Mouse (Mus musculus): ENCODE data around the gene Etfrf1. TPM values are rescaled to one million over a fixed set of nuclear protein-coding genes. Genes with fewer than 3 reads are reported as not detected.
A peak's percentile ranks its signal among the peaks of the same experiment; 100 is the strongest.

Gene Etfrf1
- polyA plus RNA-seq, 1 experiment from 2014 or later = 39.4 TPM

DNA sequence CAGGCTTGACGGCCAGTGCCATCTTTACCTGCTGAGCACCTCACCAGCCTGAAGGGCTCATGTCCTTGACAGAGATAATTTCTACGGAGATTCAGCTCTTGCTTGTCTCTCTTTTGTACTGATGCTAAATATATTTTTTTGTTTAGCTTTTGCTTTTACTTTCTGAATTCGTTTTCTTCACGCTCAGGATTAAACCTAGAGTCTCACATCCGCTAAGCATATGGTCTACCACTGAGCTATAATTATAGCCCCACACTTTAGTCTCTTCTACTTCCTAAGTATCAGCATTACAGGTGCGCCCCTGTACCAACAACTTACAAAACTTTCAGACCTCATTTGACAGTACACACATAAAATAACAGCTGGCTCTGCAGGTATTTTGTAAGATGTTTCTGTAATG lies 24.4 kb downstream of the Etfrf1 start:
- 88% methylated on average over 6 of the region's 6 CpGs for WGBS
- Histone ChIP-seq H3K4me3 (no peak overlapping the region), H3K9ac (replicated peaks) (no peak overlapping the region), H3K36me3 (peaks cover 12% of the 10 kb centered on the region), H3K27ac (replicated peaks) (no peak overlapping the region), H3K4me2 (replicated peaks) (no peak overlapping the region), H3K4me1 (no peaks in the 10 kb centered on the region), H3K27me3 (no peaks in the 10 kb centered on the region), H3K9me3 (no peaks in the 10 kb centered on the region)
- ATAC-seq (ENCODE audit: low FRiP score, low read depth) = no peak

DNA sequence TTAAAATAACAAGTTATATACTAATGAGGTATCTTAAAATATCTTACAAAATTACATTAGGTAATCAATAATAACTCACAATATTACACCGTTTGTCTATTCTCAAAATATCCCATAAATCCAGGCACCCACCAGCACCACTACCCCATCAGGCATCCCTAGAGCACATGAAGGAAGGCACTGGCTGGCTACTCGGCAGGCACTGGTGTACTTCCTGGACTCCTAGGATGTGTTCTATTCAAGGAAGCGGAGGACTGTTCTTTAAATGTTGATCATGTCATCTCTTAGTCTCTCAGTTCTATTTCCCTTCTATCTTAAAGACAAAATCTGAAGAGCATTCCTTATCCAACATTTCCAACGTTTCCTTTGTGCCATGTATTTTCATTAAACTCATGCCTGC lies 26.2 kb downstream of the Etfrf1 start:
- H3K27me3 ChIP-seq = no peaks in the 10 kb centered on the region
- H3K4me2 ChIP-seq (replicated peaks) = no peak overlapping the region
- H3K4me1 ChIP-seq = no peaks in the 10 kb centered on the region
- 81% methylated on average over 4 of the region's 4 CpGs for WGBS
- H3K9ac ChIP-seq (replicated peaks) = no peak overlapping the region
- peaks cover 7% of the 10 kb centered on the region for H3K36me3 ChIP-seq
- no peak overlapping the region for H3K27ac ChIP-seq (replicated peaks)
- no peak overlapping the region for H3K4me3 ChIP-seq
- no peak for ATAC-seq (ENCODE audit: low FRiP score, low read depth)
- H3K9me3 ChIP-seq = no peaks in the 10 kb centered on the region

DNA sequence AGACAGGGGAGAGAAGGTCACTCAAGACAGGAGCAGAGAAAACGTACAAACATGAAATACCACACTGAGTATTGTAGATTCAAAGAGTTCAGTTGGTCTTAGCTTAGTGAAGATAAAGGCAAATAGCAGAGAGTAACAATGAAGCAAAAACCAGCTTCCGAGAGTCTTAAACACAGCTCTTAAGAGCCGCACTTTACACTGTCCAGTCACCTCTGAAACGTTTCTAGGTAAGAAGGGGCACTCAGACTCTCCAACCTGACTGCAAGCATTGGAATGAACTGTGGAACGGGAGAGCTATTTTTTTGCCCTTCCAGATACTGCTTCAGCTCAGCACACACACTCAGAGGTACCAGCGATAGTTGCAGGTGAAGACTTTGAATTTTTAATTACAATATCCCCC lies 29.4 kb downstream of the Etfrf1 start:
- WGBS = 89% methylated on average over 6 of the region's 6 CpGs
- ATAC-seq (ENCODE audit: low FRiP score, low read depth) = no peak
- no peaks in the 10 kb centered on the region for H3K27me3 ChIP-seq
- no peak overlapping the region for H3K4me3 ChIP-seq
- no peaks in the 10 kb centered on the region for H3K4me1 ChIP-seq
- peaks cover 16% of the 10 kb centered on the region; the same call in 1 of the 2 replicates for H3K36me3 ChIP-seq
- H3K9me3 ChIP-seq = no peaks in the 10 kb centered on the region
- no peak overlapping the region for H3K27ac ChIP-seq (replicated peaks)
- no peak overlapping the region for H3K4me2 ChIP-seq (replicated peaks)
- H3K9ac ChIP-seq (replicated peaks) = no peak overlapping the region

GRCm38 (mm10) chr6:145242521-145242920 lies 31.6 kb downstream of the Etfrf1 start:
- Histone ChIP-seq H3K4me2 (replicated peaks) (no peak overlapping the region), H3K4me1 (no peaks in the 10 kb centered on the region), H3K9me3 (no peaks in the 10 kb centered on the region), H3K36me3 (peaks cover 25% of the 10 kb centered on the region), H3K9ac (replicated peaks) (no peak overlapping the region), H3K27ac (replicated peaks) (no peak overlapping the region), H3K27me3 (no peaks in the 10 kb centered on the region), H3K4me3 (no peak overlapping the region)
- no peak for ATAC-seq (ENCODE audit: low FRiP score, low read depth)
- 56% methylated on average over 1 of the region's 1 CpGs for WGBS

GRCm38 (mm10) chr6:145246841-145247240 lies 35.9 kb downstream of the Etfrf1 start:
- H3K4me1 ChIP-seq = peaks cover 6% of the 10 kb centered on the region
- no peak for ATAC-seq (ENCODE audit: low FRiP score, low read depth)
- H3K36me3 ChIP-seq = peaks cover 18% of the 10 kb centered on the region; the same call in 1 of the 2 replicates
- no peak overlapping the region for H3K4me2 ChIP-seq (replicated peaks)
- 0 out of 2 replicates have a peak, but pooled peaks cover 7% of the 10 kb centered on the region for H3K27me3 ChIP-seq
- H3K9me3 ChIP-seq = no peaks in the 10 kb centered on the region
- H3K27ac ChIP-seq (replicated peaks) = no peak overlapping the region
- H3K9ac ChIP-seq (replicated peaks) = no peak overlapping the region
- 95% methylated on average over 5 of the region's 5 CpGs for WGBS
- no peak overlapping the region for H3K4me3 ChIP-seq

DNA sequence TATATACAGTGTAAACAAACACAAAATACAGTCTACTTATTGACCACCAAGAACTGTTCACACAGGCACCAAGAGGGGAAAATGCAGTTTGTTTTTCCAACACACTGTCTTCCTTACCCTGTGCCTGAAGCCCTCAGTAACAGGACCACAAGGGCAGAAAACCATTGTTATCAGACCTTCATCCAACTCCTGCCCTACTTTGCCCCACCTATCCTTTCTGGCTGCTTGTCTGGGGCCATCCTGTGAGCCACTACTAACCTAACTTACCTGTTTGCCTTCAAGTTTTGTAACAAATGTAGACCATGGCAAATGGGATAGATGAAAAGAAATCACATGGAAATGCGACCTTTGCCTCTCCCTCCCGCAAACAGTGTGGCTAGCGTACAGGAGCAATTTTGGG lies 37.0 kb downstream of the Etfrf1 start:
- H3K4me3 ChIP-seq = peak overlapping the region; percentile 11; the same call in 1 of the 2 replicates
- H3K4me2 ChIP-seq (replicated peaks) = peak overlapping the region; percentile 38
- peaks cover 6% of the 10 kb centered on the region for H3K4me1 ChIP-seq
- H3K27ac ChIP-seq (replicated peaks) = no peak overlapping the region
- peaks cover 18% of the 10 kb centered on the region; the same call in 1 of the 2 replicates for H3K36me3 ChIP-seq
- peaks cover 14% of the 10 kb centered on the region for H3K27me3 ChIP-seq
- no peaks in the 10 kb centered on the region for H3K9me3 ChIP-seq
- no peak for ATAC-seq (ENCODE audit: low FRiP score, low read depth)
- WGBS = 67% methylated on average over 3 of the region's 3 CpGs
- 0 out of 2 replicates have a peak overlapping the region, but pooled peaks have one; percentile 11 for H3K9ac ChIP-seq (replicated peaks)

- Histone ChIP-seq H3K4me3 (peak overlapping the region; percentile 99), H3K4me2 (replicated peaks) (peak overlapping the region; percentile 64), H3K9ac (replicated peaks) (peak overlapping the region; percentile 99), H3K9me3 (no peaks in the 10 kb centered on the region), H3K27me3 (peaks cover 18% of the 10 kb centered on the region), H3K36me3 (peaks cover 11% of the 10 kb centered on the region; the same call in 1 of the 2 replicates), H3K4me1 (peaks cover 6% of the 10 kb centered on the region), H3K27ac (replicated peaks) (peak overlapping the region; percentile 91)
- ATAC-seq (ENCODE audit: low FRiP score, low read depth) = peak; percentile 53
- WGBS = under 1% methylated on average over 83 of the region's 124 CpGs
These were observed 38.6 kb downstream of the Etfrf1 start for GRCm38 (mm10) chr6:145249291-145250184.

GRCm38 (mm10) chr6:145250185-145250791 lies 39.4 kb downstream of the Etfrf1 start, which contains the start of gene Kras:
TSS of gene Kras (minus strand) at chr6:145250239.
- H3K4me2 ChIP-seq (replicated peaks) = peak within 1 kb of the TSS; percentile 64
- peaks cover 9% of the 10 kb centered on the region; the same call in 1 of the 2 replicates for H3K36me3 ChIP-seq
- peak within 1 kb of the TSS; percentile 99 for H3K4me3 ChIP-seq
- peak within 1 kb of the TSS; percentile 91 for H3K27ac ChIP-seq (replicated peaks)
- peaks cover 6% of the 10 kb centered on the region for H3K4me1 ChIP-seq
- peak within 1 kb of the TSS; percentile 99 for H3K9ac ChIP-seq (replicated peaks)
- peak; percentile 94 for ATAC-seq (ENCODE audit: low FRiP score, low read depth)
- peaks cover 18% of the 10 kb centered on the region for H3K27me3 ChIP-seq
- no peaks in the 10 kb centered on the region for H3K9me3 ChIP-seq
- 0% methylated on average over 49 of the region's 83 CpGs for WGBS

- Histone ChIP-seq H3K27ac (replicated peaks) (peak overlapping the region; percentile 91; the same call in 1 of the 2 replicates), H3K9ac (replicated peaks) (peak overlapping the region; percentile 99; the same call in 1 of the 2 replicates), H3K4me2 (replicated peaks) (peak overlapping the region; percentile 64), H3K36me3 (peaks cover 3% of the 10 kb centered on the region; the same call in 1 of the 2 replicates), H3K4me1 (peaks cover 6% of the 10 kb centered on the region), H3K9me3 (no peaks in the 10 kb centered on the region), H3K4me3 (peak overlapping the region; percentile 99), H3K27me3 (peaks cover 18% of the 10 kb centered on the region)
- ATAC-seq (ENCODE audit: low FRiP score, low read depth) = no peak; the same call in 1 of the 2 replicates
- 13% methylated on average over 16 of the region's 16 CpGs for WGBS
These were observed 39.9 kb downstream of the Etfrf1 start for GRCm38 (mm10) chr6:145250820-145251219.

- no peak for ATAC-seq (ENCODE audit: low FRiP score, low read depth)
- 84% methylated on average over 13 of the region's 13 CpGs for WGBS
- H3K36me3 ChIP-seq = no peaks in the 10 kb centered on the region
These were observed 45.2 kb downstream of the Etfrf1 start for GRCm38 (mm10) chr6:145255952-145256700.

DNA sequence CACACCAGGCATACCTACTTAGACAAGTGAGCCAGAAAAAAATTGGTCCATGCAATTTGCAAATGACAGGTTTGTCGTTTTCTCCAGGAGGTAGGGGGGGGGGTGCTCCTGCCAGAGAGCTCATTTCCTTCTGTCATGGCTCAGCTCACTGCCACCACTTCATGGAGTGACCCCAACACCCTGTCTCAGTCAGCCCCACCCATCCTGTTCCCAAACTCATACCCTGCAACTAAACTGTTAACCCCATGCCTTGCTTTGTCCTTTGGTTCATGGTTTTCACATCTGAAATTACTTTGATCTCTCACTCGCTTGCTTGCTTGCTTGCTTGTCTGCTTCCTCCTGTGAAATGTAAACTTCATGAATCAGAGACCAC lies 45.8 kb downstream of the Etfrf1 start:
- Histone ChIP-seq H3K4me3 (no peak overlapping the region), H3K9me3 (no peaks in the 10 kb centered on the region), H3K27me3 (peaks cover 11% of the 10 kb centered on the region), H3K9ac (replicated peaks) (no peak overlapping the region), H3K4me2 (replicated peaks) (no peak overlapping the region), H3K27ac (replicated peaks) (no peak overlapping the region; the same call in 1 of the 2 replicates), H3K4me1 (peaks cover 4% of the 10 kb centered on the region), H3K36me3 (no peaks in the 10 kb centered on the region)
- WGBS = 59% methylated on average over 2 of the region's 2 CpGs
- ATAC-seq (ENCODE audit: low FRiP score, low read depth) = no peak

More at GRCm38 (mm10) chr6:145255952-145256700, 45.2 kb downstream of the Etfrf1 start:
- H3K9ac ChIP-seq (replicated peaks) = no peak overlapping the region
- H3K27me3 ChIP-seq = peaks cover 14% of the 10 kb centered on the region
- no peaks in the 10 kb centered on the region for H3K4me1 ChIP-seq
- H3K4me3 ChIP-seq = no peak overlapping the region
- no peak overlapping the region for H3K27ac ChIP-seq (replicated peaks)
- H3K9me3 ChIP-seq = no peaks in the 10 kb centered on the region
- no peak overlapping the region for H3K4me2 ChIP-seq (replicated peaks)
